Mouse (Mus musculus) kidney, adult 18-20 months (tissue): ENCODE measurements around the gene Clns1a.

Source experiments
- DNase-seq: peaks from one replicate; pipeline ENCODE4 v3.0.0; 2021

The Clns1a gene

GRCm38 (mm10) chr7:97728666-97729614 lies 32.5 kb downstream of the Clns1a start:
- DNase-seq, result no peak

GRCm38 (mm10) chr7:97730427-97730826 lies 34.0 kb downstream of the Clns1a start:
- no peak for DNase-seq

- no peak for DNase-seq
These were observed 37.2 kb downstream of the Clns1a start for GRCm38 (mm10) chr7:97733606-97734005.

- DNase-seq, result peak; percentile 38
These were observed 38.6 kb downstream of the Clns1a start for GRCm38 (mm10) chr7:97735021-97735420.

GRCm38 (mm10) chr7:97735886-97736420 lies 39.5 kb downstream of the Clns1a start:
- DNase-seq, result peak; percentile 40

GRCm38 (mm10) chr7:97737256-97737637 lies 40.8 kb downstream of the Clns1a start:
- no peak for DNase-seq

- peak; percentile 93 for DNase-seq
These were observed 41.4 kb downstream of the Clns1a start, which contains the start of gene Aqp11 for GRCm38 (mm10) chr7:97737638-97738456. Gene Aqp11 (minus strand): TSS chr7:97738289.

GRCm38 (mm10) chr7:97740948-97741347 lies 44.5 kb downstream of the Clns1a start:
- DNase-seq, result no peak

GRCm38 (mm10) chr7:97741756-97742291 lies 45.4 kb downstream of the Clns1a start:
- DNase-seq, result no peak

GRCm38 (mm10) chr7:97745299-97745698 lies 48.9 kb downstream of the Clns1a start:
- DNase-seq, result peak; percentile 71

- DNase-seq, result no peak
These were observed 50.8 kb downstream of the Clns1a start for GRCm38 (mm10) chr7:97747176-97747707.

GRCm38 (mm10) chr7:97747787-97748497 lies 51.5 kb downstream of the Clns1a start:
- peak; percentile 87 for DNase-seq

- DNase-seq, result peak; percentile 23
These were observed 52.2 kb downstream of the Clns1a start for GRCm38 (mm10) chr7:97748527-97749206.

- DNase-seq, result peak; percentile 27
These were observed 53.1 kb downstream of the Clns1a start for GRCm38 (mm10) chr7:97749207-97750190.

- no peak for DNase-seq
These were observed 60.8 kb downstream of the Clns1a start for GRCm38 (mm10) chr7:97756967-97757881.

GRCm38 (mm10) chr7:97764591-97764990 lies 68.2 kb downstream of the Clns1a start:
- DNase-seq, result no peak

- DNase-seq, result no peak
These were observed 68.9 kb downstream of the Clns1a start for GRCm38 (mm10) chr7:97765181-97765962.

- DNase-seq, result peak; percentile 38
These were observed 69.5 kb downstream of the Clns1a start for GRCm38 (mm10) chr7:97765963-97766347.
